Mouse (Mus musculus) cerebellum, postnatal 25 days (tissue): Measurements from ENCODE around the gene Olfr1322.

Experiments used
- DNase-seq, 2 experiments: peaks; one replicate each; pipeline ENCODE4 v3.0.0; 2021; ENCODE audit warnings: mixed read lengths in 2 of 2

Gene Olfr1322

GRCm38 (mm10) chrX:49891383-49891782, at the start of gene Olfr1322:
Gene Olfr1322 (minus strand): TSS chrX:49891483.
- no peak for DNase-seq

GRCm38 (mm10) chrX:49877651-49878349, 13.5 kb downstream of the Olfr1322 start:
- DNase-seq = no peak
